Mouse (Mus musculus) intestine, postnatal 0 days (tissue): Measurements from ENCODE around the gene Lrrc4. TPM values are rescaled to one million over a fixed set of nuclear protein-coding genes. Genes with fewer than 3 reads are reported as not detected.
A peak's percentile ranks its signal among the peaks of the same experiment; 100 is the strongest.

Source experiments
- ATAC-seq: fragments of 200-750 bp; cut with Nextera tagmentation; 2 replicates; pipeline ENCODE4 v1.8.0; 2017; ENCODE audit warnings: mild to moderate bottlenecking, moderate TSS enrichment, moderate library complexity
- H3K27ac ChIP-seq: fragments of 300-500 bp; sonication (generic); 2 replicates; pipeline ENCODE4 v1.5.1; 2014; ENCODE audit warnings: mild to moderate bottlenecking, low read depth, low read length, moderate library complexity
- H3K27me3 ChIP-seq: fragments of 300-500 bp; sonication (generic); replicated peaks from 2 replicates; pipeline ENCODE4 v1.6.1; 2014; ENCODE audit warnings: low read length, mixed read lengths; ENCODE audit not compliant: control insufficient read depth, insufficient read depth
- H3K36me3 ChIP-seq: fragments of 300-500 bp; sonication (generic); 2 replicates; pipeline ENCODE4 v1.6.1; 2014; ENCODE audit warnings: mild to moderate bottlenecking, moderate library complexity; ENCODE audit not compliant: control insufficient read depth, insufficient read depth
- H3K4me1 ChIP-seq: fragments of 300-500 bp; sonication (generic); replicated peaks from 2 replicates; pipeline ENCODE4 v1.6.1; 2014; ENCODE audit warnings: antibody characterized with exemption, low read length, mixed read lengths; ENCODE audit not compliant: control insufficient read depth, insufficient read depth
- H3K4me2 ChIP-seq: fragments of 300-500 bp; sonication (generic); replicated peaks from 2 replicates; pipeline ENCODE4 v1.6.1; 2014; ENCODE audit warnings: low read depth, mild to moderate bottlenecking, moderate library complexity
- H3K4me3 ChIP-seq: fragments of 300-500 bp; sonication (generic); 2 replicates; pipeline ENCODE4 v1.5.1; 2014; ENCODE audit warnings: low read depth, low read length
- H3K9ac ChIP-seq: fragments of 300-500 bp; sonication (generic); 2 replicates; pipeline ENCODE4 v1.6.1; 2014; ENCODE audit warnings: mild to moderate bottlenecking, low read depth, low read length
- H3K9me3 ChIP-seq: fragments of 300-500 bp; sonication (generic); 2 replicates; pipeline ENCODE4 v1.6.1; 2016; ENCODE audit warnings: mixed run types; ENCODE audit not compliant: control insufficient read depth
- CTCF ChIP-seq: sonication (generic); IDR thresholded peaks from 2 replicates; pipeline ENCODE4 v1.5.1; 2016; ENCODE audit warnings: low read depth, mild to moderate bottlenecking, control low read depth, antibody characterized with exemption, moderate library complexity
- WGBS: fragments of 180-500 bp; shearing (Covaris S2); extraction: QIAGEN DNeasy Blood & Tissue Kit; methylation state at CpG from one replicate; pipeline ENCODE4 v1.1.7; 2014; 5-methylcytosine and 5-hydroxymethylcytosine counted together
- polyA plus RNA-seq: library from polyadenylated mRNA; unstranded; fragments of >200 nt; fragmentation: Nextera tagmentation; extraction: Ambion mirVana; gene quantifications from 2 replicates; pipeline ENCODE4 v1.2.1, GENCODE M21; 2015

Gene Lrrc4
- polyA plus RNA-seq, 1 experiment from 2014 or later: 3.2 TPM

- WGBS: 79% methylated on average over 5 of the region's 5 CpGs
- no peak overlapping the region for H3K4me3 ChIP-seq
- no peak overlapping the region for H3K4me2 ChIP-seq
- H3K9me3 ChIP-seq: no peaks in the 10 kb centered on the region
- no peak overlapping the region for H3K9ac ChIP-seq
- peak; percentile 52; the same call in 1 of the 2 replicates for ATAC-seq
- TF ChIP-seq CTCF: no peak
- H3K27me3 ChIP-seq: no peaks in the 10 kb centered on the region
- H3K27ac ChIP-seq: no peak overlapping the region
- peaks cover 10% of the 10 kb centered on the region for H3K4me1 ChIP-seq
- H3K36me3 ChIP-seq: peaks cover 13% of the 10 kb centered on the region; the same call in 1 of the 2 replicates
Measured at GRCm38 (mm10) chr6:28874759-28875158, 43.2 kb upstream of the Lrrc4 start.

GRCm38 (mm10) chr6:28874053-28874452 is 42.5 kb upstream of the Lrrc4 start:
- no peaks in the 10 kb centered on the region for H3K27me3 ChIP-seq
- no peak overlapping the region for H3K9ac ChIP-seq
- ATAC-seq: no peak
- H3K4me2 ChIP-seq: no peak overlapping the region
- no peaks in the 10 kb centered on the region for H3K9me3 ChIP-seq
- H3K4me3 ChIP-seq: no peak overlapping the region
- H3K27ac ChIP-seq: no peak overlapping the region
- H3K4me1 ChIP-seq: peaks cover 14% of the 10 kb centered on the region
- H3K36me3 ChIP-seq: peaks cover 10% of the 10 kb centered on the region; the same call in 1 of the 2 replicates
- no peak for TF ChIP-seq CTCF
- WGBS: 70% methylated on average over 11 of the region's 11 CpGs

GRCm38 (mm10) chr6:28872421-28872795 is 40.9 kb upstream of the Lrrc4 start:
- TF ChIP-seq CTCF: no peak
- Histone ChIP-seq H3K9me3 (no peaks in the 10 kb centered on the region), H3K4me3 (no peak overlapping the region), H3K27me3 (no peaks in the 10 kb centered on the region), H3K36me3 (peaks cover 10% of the 10 kb centered on the region; the same call in 1 of the 2 replicates), H3K4me1 (peaks cover 14% of the 10 kb centered on the region), H3K9ac (no peak overlapping the region), H3K27ac (no peak overlapping the region), H3K4me2 (no peak overlapping the region)
- WGBS: 94% methylated on average over 3 of the region's 3 CpGs
- no peak for ATAC-seq

DNA sequence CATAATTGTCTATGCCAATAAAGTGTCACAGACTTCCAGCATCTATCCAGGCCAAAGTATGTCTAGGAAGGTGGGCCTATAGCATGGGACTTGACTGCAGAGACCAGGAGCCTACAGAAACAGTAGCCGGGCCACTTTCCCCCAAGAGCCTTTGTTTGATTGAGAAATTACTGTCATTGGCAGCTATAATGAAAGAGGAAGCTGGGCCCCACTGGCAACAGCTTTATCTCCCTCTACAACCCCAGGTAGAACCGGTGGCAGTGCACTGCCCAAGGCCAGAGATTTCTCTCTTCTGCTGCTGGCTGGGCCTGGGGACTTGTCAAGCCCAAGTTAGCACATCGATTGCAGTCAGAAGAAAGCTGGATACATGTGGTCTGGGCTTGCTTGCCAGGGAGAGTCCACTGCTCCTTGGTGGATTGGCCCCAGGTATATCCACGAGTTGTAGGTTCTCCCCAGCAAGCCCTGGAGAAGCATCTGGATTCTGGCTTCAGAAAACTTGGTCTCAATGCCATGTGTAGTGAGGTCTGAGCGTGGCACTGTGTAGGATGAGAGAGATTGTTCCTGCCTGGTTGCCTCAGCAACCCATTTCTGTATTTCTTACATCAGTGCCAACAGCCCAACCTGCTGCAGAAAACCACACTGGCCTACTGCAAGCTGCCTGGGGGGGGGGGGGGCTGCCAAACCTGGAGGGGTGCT is 40.3 kb upstream of the Lrrc4 start:
- TF ChIP-seq CTCF: no peak
- no peak for ATAC-seq
- 63% methylated on average over 5 of the region's 5 CpGs for WGBS

DNA sequence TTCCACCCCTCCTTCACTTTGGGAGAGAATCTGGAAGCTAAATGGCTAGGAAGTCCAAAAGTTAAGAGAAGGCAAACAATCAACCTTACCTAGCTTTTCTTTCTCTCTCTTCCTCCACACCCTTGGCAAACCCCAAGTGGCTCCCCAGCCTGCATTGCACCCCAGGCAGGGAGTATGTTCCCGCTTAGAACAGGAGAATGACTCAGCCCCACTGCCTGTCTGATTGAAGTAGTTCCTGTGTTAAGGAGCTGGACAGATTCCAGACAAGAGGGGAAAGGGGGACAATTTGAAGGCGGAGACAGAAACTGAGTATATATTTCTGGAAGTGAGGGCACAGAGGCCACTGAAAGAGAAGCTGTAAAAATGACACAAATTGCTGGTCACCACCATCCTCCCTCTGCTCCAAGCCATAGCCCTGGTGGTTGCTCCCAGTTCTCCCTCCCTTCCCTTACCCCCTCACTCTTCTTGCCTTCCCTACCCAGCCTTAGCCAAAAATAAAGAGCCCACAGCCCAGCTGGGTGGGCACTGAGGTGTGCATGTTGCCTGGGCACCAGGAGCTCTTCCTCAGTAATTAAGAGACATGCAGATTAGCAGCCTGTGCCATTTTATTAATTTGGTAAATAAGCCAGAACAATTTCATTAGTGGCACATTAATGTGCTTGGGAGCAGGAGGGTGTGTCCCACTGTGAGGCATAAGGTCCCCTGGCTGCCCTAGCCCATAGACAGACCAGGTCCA is 36.1 kb upstream of the Lrrc4 start:
- no peaks in the 10 kb centered on the region for H3K9me3 ChIP-seq
- no peak overlapping the region for H3K4me2 ChIP-seq
- no peak for TF ChIP-seq CTCF
- no peak overlapping the region for H3K4me3 ChIP-seq
- H3K36me3 ChIP-seq: no peaks in the 10 kb centered on the region
- H3K4me1 ChIP-seq: peaks cover 14% of the 10 kb centered on the region; the same call in 1 of the 2 replicates
- no peaks in the 10 kb centered on the region for H3K27me3 ChIP-seq
- no peak overlapping the region for H3K27ac ChIP-seq
- no peak overlapping the region for H3K9ac ChIP-seq
- 14% methylated on average over 2 of the region's 2 CpGs for WGBS
- ATAC-seq: peak; percentile 76

More for the DNA sequence above, 40.3 kb upstream of the Lrrc4 start:
- no peak overlapping the region for H3K4me3 ChIP-seq
- H3K9ac ChIP-seq: no peak overlapping the region
- H3K9me3 ChIP-seq: no peaks in the 10 kb centered on the region
- peaks cover 10% of the 10 kb centered on the region; the same call in 1 of the 2 replicates for H3K36me3 ChIP-seq
- no peak overlapping the region for H3K4me2 ChIP-seq
- H3K4me1 ChIP-seq: peaks cover 17% of the 10 kb centered on the region
- H3K27me3 ChIP-seq: no peaks in the 10 kb centered on the region
- no peak overlapping the region for H3K27ac ChIP-seq

- Histone ChIP-seq H3K9me3 (no peaks in the 10 kb centered on the region), H3K4me2 (no peak overlapping the region), H3K4me3 (no peak overlapping the region), H3K4me1 (peaks cover 14% of the 10 kb centered on the region; the same call in 1 of the 2 replicates), H3K27ac (no peak overlapping the region), H3K27me3 (no peaks in the 10 kb centered on the region), H3K9ac (no peak overlapping the region), H3K36me3 (no peaks in the 10 kb centered on the region)
- 98% methylated on average over 3 of the region's 3 CpGs for WGBS
- TF ChIP-seq CTCF: no peak
- no peak for ATAC-seq
Measured at GRCm38 (mm10) chr6:28866206-28866605, 34.7 kb upstream of the Lrrc4 start.
